Mouse (Mus musculus) liver, embryonic 15.5 days (tissue): ENCODE measurements around the gene Fbxo34. TPM values are rescaled to one million over a fixed set of nuclear protein-coding genes. Genes with fewer than 3 reads are reported as not detected.

Experiments
- ATAC-seq: fragments of 200-750 bp; cut with Nextera tagmentation; 2 replicates; pipeline ENCODE4 v1.8.0; 2017; ENCODE audit warnings: moderate number of reproducible peaks, mild to moderate bottlenecking, moderate library complexity; ENCODE audit not compliant: insufficient read depth
- H3K27ac ChIP-seq: fragments of 300-500 bp; sonication (generic); replicated peaks from 2 replicates; pipeline ENCODE4 v1.5.1; 2015; ENCODE audit warnings: mild to moderate bottlenecking, inconsistent platforms
- H3K27me3 ChIP-seq: fragments of 300-500 bp; sonication (generic); 2 replicates; pipeline ENCODE4 v1.6.1; 2015; ENCODE audit warnings: mild to moderate bottlenecking, inconsistent platforms
- H3K36me3 ChIP-seq: fragments of 300-500 bp; sonication (generic); replicated peaks from 2 replicates; pipeline ENCODE4 v1.6.1; 2015; ENCODE audit warnings: moderate library complexity, mild to moderate bottlenecking, inconsistent platforms
- H3K4me1 ChIP-seq: fragments of 300-500 bp; sonication (generic); replicated peaks from 2 replicates; pipeline ENCODE4 v1.6.1; 2015; ENCODE audit warnings: inconsistent platforms
- H3K4me2 ChIP-seq: fragments of 300-500 bp; sonication (generic); 2 replicates; pipeline ENCODE4 v1.6.1; 2015; ENCODE audit warnings: moderate library complexity, mild to moderate bottlenecking, inconsistent platforms
- H3K4me3 ChIP-seq: fragments of 300-500 bp; sonication (generic); replicated peaks from 2 replicates; pipeline ENCODE4 v1.5.1; 2015; ENCODE audit warnings: mild to moderate bottlenecking, inconsistent platforms
- H3K9ac ChIP-seq: fragments of 300-500 bp; sonication (generic); 2 replicates; pipeline ENCODE4 v1.6.1; 2015; ENCODE audit warnings: moderate library complexity, mild to moderate bottlenecking, inconsistent platforms
- H3K9me3 ChIP-seq: fragments of 300-500 bp; sonication (generic); replicated peaks from 2 replicates; pipeline ENCODE4 v1.6.1; 2016; ENCODE audit warnings: inconsistent platforms
- WGBS: fragments of 180-500 bp; shearing (Covaris S2); methylation state at CpG from one replicate; pipeline ENCODE4 v1.1.7; 2015; ENCODE audit warnings: mixed read lengths; ENCODE audit not compliant: insufficient replicate concordance; 5-methylcytosine and 5-hydroxymethylcytosine counted together
- polyA plus RNA-seq: library from polyadenylated mRNA; unstranded; fragments of >200 nt; fragmentation: Nextera tagmentation; extraction: Ambion mirVana; gene quantifications from 2 replicates; pipeline ENCODE4 v1.2.1, GENCODE M21; 2015

Fbxo34 gene
- polyA plus RNA-seq, 1 experiment from 2014 or later = 40.4 TPM

DNA sequence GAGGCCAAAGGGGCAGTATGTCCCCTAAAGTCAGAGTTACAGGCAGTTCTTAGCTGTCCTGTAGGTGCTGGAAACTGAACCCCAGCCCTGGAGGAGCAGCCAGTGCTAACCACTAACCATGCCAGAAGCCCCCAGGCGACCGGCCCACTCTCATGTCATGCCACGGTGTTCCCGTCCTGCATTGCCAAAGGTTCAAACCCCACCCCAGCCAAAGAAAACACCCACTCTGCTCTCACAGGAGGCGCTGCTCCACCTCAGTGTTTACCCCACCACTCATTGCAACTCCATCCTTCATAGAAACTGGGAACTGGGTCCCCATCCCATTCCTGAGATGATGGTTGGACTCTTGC lies 83.9 kb downstream of the Fbxo34 start:
- Histone ChIP-seq H3K9ac (peak overlapping the region; percentile 49), H3K9me3 (no peaks in the 10 kb centered on the region), H3K4me3 (no peak overlapping the region), H3K4me1 (peaks cover 47% of the 10 kb centered on the region), H3K4me2 (peak overlapping the region; percentile 57), H3K27ac (peak overlapping the region; percentile 97), H3K27me3 (no peaks in the 10 kb centered on the region), H3K36me3 (peaks cover 34% of the 10 kb centered on the region)
- ATAC-seq = no peak
- 74% methylated on average over 5 of the region's 5 CpGs for WGBS

- H3K4me1 ChIP-seq = peaks cover 45% of the 10 kb centered on the region
- WGBS = 67% methylated on average over 1 of the region's 1 CpGs
- H3K36me3 ChIP-seq = peaks cover 25% of the 10 kb centered on the region
- no peak for ATAC-seq
- H3K27me3 ChIP-seq = no peaks in the 10 kb centered on the region
- no peak overlapping the region for H3K4me3 ChIP-seq
- no peaks in the 10 kb centered on the region for H3K9me3 ChIP-seq
- peak overlapping the region; percentile 97 for H3K27ac ChIP-seq
- peak overlapping the region; percentile 49 for H3K9ac ChIP-seq
- H3K4me2 ChIP-seq = no peak overlapping the region
These were observed 84.9 kb downstream of the Fbxo34 start for GRCm38 (mm10) chr14:47535096-47535495.

DNA sequence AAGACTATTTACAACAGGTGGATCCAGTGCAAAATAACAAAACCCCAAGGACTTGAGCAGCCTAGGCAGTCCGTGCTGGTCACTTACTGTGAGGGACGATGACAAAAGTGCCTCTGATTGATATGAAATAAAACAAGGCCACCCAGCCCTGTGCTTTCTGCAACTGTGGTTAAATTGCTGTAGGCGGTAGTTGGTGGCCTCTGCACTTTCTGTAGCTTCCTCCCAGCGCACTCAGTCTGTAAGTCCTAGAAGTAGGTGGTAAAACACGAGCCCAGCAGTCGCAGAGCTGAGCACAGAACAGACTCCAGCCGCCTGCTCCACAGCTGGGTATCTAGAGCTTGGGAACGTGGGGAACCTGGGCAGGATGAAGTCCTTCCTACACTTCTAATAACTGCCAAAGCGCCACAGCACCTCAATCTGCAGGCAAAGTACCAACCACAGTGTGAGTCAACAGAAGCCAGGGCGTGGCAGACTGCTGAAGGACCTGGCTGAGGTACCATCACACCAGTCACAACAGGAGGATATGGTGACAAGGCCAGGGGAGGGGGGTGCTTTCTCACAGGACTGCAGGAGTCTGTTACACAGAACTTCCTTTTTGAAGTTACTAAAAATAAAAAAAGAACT lies 91.2 kb downstream of the Fbxo34 start:
- no peak overlapping the region for H3K4me2 ChIP-seq
- no peaks in the 10 kb centered on the region for H3K9me3 ChIP-seq
- H3K27ac ChIP-seq = peak overlapping the region; percentile 38; the same call in 1 of the 2 replicates
- peaks cover 31% of the 10 kb centered on the region for H3K4me1 ChIP-seq
- no peak overlapping the region for H3K9ac ChIP-seq
- no peak overlapping the region for H3K4me3 ChIP-seq
- no peak for ATAC-seq
- H3K27me3 ChIP-seq = no peaks in the 10 kb centered on the region
- WGBS = 60% methylated on average over 10 of the region's 10 CpGs
- peaks cover 32% of the 10 kb centered on the region for H3K36me3 ChIP-seq

DNA sequence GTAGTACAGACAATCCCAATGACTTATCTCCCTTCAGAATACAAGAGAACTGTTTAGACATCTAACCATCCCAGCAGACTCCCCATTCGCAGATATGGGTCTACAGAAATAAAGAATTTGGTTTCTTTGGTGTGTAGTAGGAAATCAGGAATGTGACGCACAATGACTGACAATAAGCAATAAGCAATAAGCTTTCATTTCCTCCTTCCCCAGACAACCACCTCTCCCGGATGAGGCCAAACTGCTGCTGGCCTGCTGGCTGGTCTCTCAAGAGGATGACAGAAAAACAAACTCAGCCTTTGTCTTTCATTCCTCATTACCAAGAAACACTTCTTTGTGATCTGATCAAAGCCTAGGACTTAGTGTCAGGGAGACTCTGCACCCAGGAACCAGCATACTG lies 92.1 kb downstream of the Fbxo34 start:
- Histone ChIP-seq H3K9ac (no peak overlapping the region), H3K4me3 (no peak overlapping the region), H3K9me3 (no peaks in the 10 kb centered on the region), H3K36me3 (peaks cover 40% of the 10 kb centered on the region), H3K27ac (peak overlapping the region; percentile 38; the same call in 1 of the 2 replicates), H3K4me2 (no peak overlapping the region), H3K27me3 (no peaks in the 10 kb centered on the region), H3K4me1 (peaks cover 31% of the 10 kb centered on the region)
- no peak for ATAC-seq
- 81% methylated on average over 3 of the region's 3 CpGs for WGBS

- no peak overlapping the region for H3K4me3 ChIP-seq
- peak; percentile 73 for ATAC-seq
- H3K36me3 ChIP-seq = peaks cover 60% of the 10 kb centered on the region
- peaks cover 31% of the 10 kb centered on the region for H3K4me1 ChIP-seq
- 19% methylated on average over 5 of the region's 5 CpGs for WGBS
- H3K27ac ChIP-seq = peak overlapping the region; percentile 77
- H3K9me3 ChIP-seq = no peaks in the 10 kb centered on the region
- peak overlapping the region; percentile 37 for H3K4me2 ChIP-seq
- H3K9ac ChIP-seq = no peak overlapping the region; the same call in 1 of the 2 replicates
- no peaks in the 10 kb centered on the region for H3K27me3 ChIP-seq
These were observed 94.1 kb downstream of the Fbxo34 start for GRCm38 (mm10) chr14:47544286-47544685.

- peaks cover 31% of the 10 kb centered on the region for H3K4me1 ChIP-seq
- peak; percentile 73 for ATAC-seq
- no peaks in the 10 kb centered on the region for H3K27me3 ChIP-seq
- peaks cover 61% of the 10 kb centered on the region for H3K36me3 ChIP-seq
- no peaks in the 10 kb centered on the region for H3K9me3 ChIP-seq
- WGBS = 31% methylated on average over 4 of the region's 4 CpGs
- H3K9ac ChIP-seq = no peak overlapping the region
- peak overlapping the region; percentile 37 for H3K4me2 ChIP-seq
- no peak overlapping the region for H3K4me3 ChIP-seq
- peak overlapping the region; percentile 77 for H3K27ac ChIP-seq
These were observed 94.7 kb downstream of the Fbxo34 start for GRCm38 (mm10) chr14:47544877-47545276.

- Histone ChIP-seq H3K4me2 (no peak overlapping the region), H3K9me3 (no peaks in the 10 kb centered on the region), H3K9ac (no peak overlapping the region), H3K4me1 (no peaks in the 10 kb centered on the region), H3K36me3 (peaks cover 72% of the 10 kb centered on the region), H3K27me3 (no peaks in the 10 kb centered on the region), H3K4me3 (no peak overlapping the region), H3K27ac (no peak overlapping the region)
- ATAC-seq = no peak
- 76% methylated on average over 6 of the region's 6 CpGs for WGBS
These were observed 101.4 kb downstream of the Fbxo34 start for GRCm38 (mm10) chr14:47551668-47552067.

DNA sequence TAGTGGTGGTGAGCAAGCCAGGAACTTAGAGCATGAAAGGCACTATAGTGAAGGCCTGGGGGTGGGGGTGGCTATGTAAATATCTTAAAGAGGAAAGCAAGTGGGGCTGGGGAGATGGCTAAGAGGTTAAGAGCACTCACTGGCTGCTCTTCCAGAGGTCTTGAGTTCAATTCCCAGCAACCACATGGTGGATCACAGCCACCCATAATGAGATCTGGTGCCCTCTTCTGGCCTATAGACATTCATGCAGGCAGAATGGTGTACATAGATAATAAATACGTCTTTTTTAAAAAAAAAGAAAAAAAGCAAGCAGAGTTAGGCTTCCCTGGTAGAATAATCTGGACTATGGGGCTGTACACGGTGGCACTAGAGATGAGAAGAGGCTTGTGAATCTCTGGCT lies 103.2 kb downstream of the Fbxo34 start:
- 86% methylated on average over 2 of the region's 2 CpGs for whole genome bisulfite sequencing
- ATAC-seq = no peak
- no peak overlapping the region for H3K4me2 ChIP-seq
- no peaks in the 10 kb centered on the region for H3K9me3 ChIP-seq
- no peaks in the 10 kb centered on the region for H3K4me1 ChIP-seq
- H3K27ac ChIP-seq = no peak overlapping the region
- no peak overlapping the region for H3K4me3 ChIP-seq
- no peak overlapping the region for H3K9ac ChIP-seq
- H3K36me3 ChIP-seq = peaks cover 58% of the 10 kb centered on the region
- H3K27me3 ChIP-seq = no peaks in the 10 kb centered on the region

DNA sequence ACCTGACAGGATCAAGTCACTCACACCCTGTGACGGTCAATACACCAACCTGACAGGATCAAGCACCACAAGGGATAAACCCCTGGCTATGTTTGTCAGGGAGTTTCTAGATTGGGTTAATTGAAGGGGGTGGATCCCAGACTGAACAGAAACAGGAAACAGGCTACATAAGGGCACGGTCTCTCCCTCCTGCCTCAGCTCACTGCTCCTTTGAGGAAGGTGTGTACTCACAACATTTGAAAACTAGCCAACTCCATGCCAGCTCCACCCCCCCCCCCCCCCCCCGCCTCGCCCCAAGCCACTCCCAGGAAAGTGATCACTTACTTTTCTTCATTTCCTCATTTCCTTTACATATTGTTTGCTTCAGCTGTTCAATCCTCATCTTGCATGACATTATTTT lies 104.0 kb downstream of the Fbxo34 start:
- H3K4me1 ChIP-seq = no peaks in the 10 kb centered on the region
- H3K27ac ChIP-seq = no peak overlapping the region
- H3K4me2 ChIP-seq = no peak overlapping the region
- no peaks in the 10 kb centered on the region for H3K27me3 ChIP-seq
- H3K9ac ChIP-seq = no peak overlapping the region
- WGBS = 72% methylated on average over 4 of the region's 4 CpGs
- no peaks in the 10 kb centered on the region for H3K9me3 ChIP-seq
- H3K4me3 ChIP-seq = no peak overlapping the region
- H3K36me3 ChIP-seq = peaks cover 52% of the 10 kb centered on the region
- ATAC-seq = no peak

DNA sequence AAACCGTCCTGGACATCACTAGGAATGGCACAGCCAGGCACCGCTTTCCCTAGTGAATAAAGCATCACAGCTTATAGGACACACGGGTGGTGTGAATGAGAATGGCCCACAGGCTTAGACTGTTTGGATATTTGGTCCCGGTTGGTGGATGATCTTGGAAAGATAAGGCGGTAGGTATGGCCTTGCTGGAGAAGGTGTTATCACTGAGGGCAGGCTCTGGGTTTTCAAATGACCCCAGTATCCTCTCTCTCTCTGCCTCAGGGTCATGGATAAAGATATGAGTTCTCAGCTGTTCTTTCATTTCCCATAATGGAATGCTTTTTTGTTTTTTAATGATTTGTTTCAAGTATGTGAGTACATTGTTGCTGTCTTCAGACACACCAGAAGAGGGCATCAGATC lies 105.0 kb downstream of the Fbxo34 start:
- H3K27me3 ChIP-seq = no peaks in the 10 kb centered on the region
- no peak overlapping the region for H3K9ac ChIP-seq
- H3K4me3 ChIP-seq = no peak overlapping the region
- H3K9me3 ChIP-seq = no peaks in the 10 kb centered on the region
- WGBS = 77% methylated on average over 5 of the region's 5 CpGs
- H3K27ac ChIP-seq = no peak overlapping the region
- H3K4me2 ChIP-seq = no peak overlapping the region
- H3K4me1 ChIP-seq = no peaks in the 10 kb centered on the region
- peaks cover 49% of the 10 kb centered on the region for H3K36me3 ChIP-seq
- ATAC-seq = no peak

- ATAC-seq = no peak
These were observed 110.5 kb downstream of the Fbxo34 start for GRCm38 (mm10) chr14:47560714-47561113.

GRCm38 (mm10) chr14:47562530-47562929 lies 112.3 kb downstream of the Fbxo34 start:
- H3K27ac ChIP-seq = no peak overlapping the region
- peak; percentile 12; the same call in 1 of the 2 replicates for ATAC-seq

More at GRCm38 (mm10) chr14:47560714-47561113, 110.5 kb downstream of the Fbxo34 start:
- Histone ChIP-seq H3K9me3 (no peaks in the 10 kb centered on the region), H3K9ac (no peak overlapping the region), H3K36me3 (peaks cover 22% of the 10 kb centered on the region), H3K27me3 (no peaks in the 10 kb centered on the region), H3K4me3 (no peak overlapping the region), H3K4me1 (peaks cover 8% of the 10 kb centered on the region; the same call in 1 of the 2 replicates), H3K4me2 (no peak overlapping the region), H3K27ac (no peak overlapping the region)
- WGBS = 72% methylated on average over 2 of the region's 2 CpGs

More at GRCm38 (mm10) chr14:47562530-47562929, 112.3 kb downstream of the Fbxo34 start:
- Histone ChIP-seq H3K4me2 (no peak overlapping the region), H3K4me3 (no peak overlapping the region), H3K27me3 (no peaks in the 10 kb centered on the region), H3K4me1 (peaks cover 20% of the 10 kb centered on the region), H3K9ac (no peak overlapping the region), H3K9me3 (no peaks in the 10 kb centered on the region), H3K36me3 (peaks cover 16% of the 10 kb centered on the region; the same call in 1 of the 2 replicates)
- WGBS = 80% methylated on average over 1 of the region's 1 CpGs
